Comparison of ENCODE assay signal across 11 mouse cellular contexts in the genomic region with DNA sequence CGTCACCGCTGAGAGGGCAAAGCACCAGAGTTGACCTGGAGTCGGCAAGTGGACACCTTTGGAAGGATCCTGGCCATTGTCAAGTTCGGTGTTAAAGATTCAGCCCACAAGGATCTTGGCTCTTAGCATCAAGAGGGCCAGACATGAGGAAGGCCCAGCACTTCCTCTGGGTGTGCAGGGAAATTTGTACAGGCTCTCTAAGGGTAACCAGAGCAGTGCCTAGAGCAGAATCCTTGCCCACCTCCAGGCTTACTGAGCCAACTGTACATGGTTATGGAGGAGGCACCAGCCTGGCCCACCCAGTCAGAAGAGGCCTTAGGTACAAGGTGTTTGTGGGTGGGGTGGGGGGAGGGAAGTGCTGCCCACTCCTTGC. TPM values are rescaled to one million over a fixed set of nuclear protein-coding genes. Genes with fewer than 3 reads are reported as not detected.
A peak's percentile ranks its signal among the peaks of the same experiment; 100 is the strongest.
DNase-seq lines count a peak whose midpoint lies in the region; ATAC-seq and TF ChIP-seq lines count a peak whose summit lies in the region.
"Had no signal": no experiment of that assay in that cellular context is flagged by ENCODE, and none has a peak within 500 bp of the region (broad histone marks: within the 10 kb centered on the region; RNA-seq: fewer than 3 reads in every experiment).

No protein-coding gene starts in this region.

- H3K27me3 ChIP-seq in embryonic facial prominence, embryonic 15.5 days, result peaks cover 67% of the 10 kb centered on the region
- H3K27me3 ChIP-seq in hindbrain, embryonic 16.5 days (replicated peaks; ENCODE audit: control insufficient read depth, insufficient read depth, low read length), result no peaks in the 10 kb centered on the region; the same call in 1 of the 2 replicates
- no peaks in the 10 kb centered on the region for H3K27me3 ChIP-seq in midbrain, embryonic 16.5 days (ENCODE audit: control insufficient read depth, insufficient read depth, low read depth, low read length)

- no peak for TF ChIP-seq CTCF in layer of hippocampus, adult 2 months (conservative IDR thresholded peaks at IDR 0.05)

- peak overlapping the region; percentile 97 for H3K27ac ChIP-seq in layer of hippocampus, adult 2 months
- H3K27ac ChIP-seq in embryonic facial prominence, embryonic 15.5 days (replicated peaks), result no peak overlapping the region
- H3K27ac ChIP-seq in hindbrain, embryonic 16.5 days (ENCODE audit: low read depth, low read length), result peak overlapping the region; percentile 94
- H3K27ac ChIP-seq in midbrain, embryonic 16.5 days (ENCODE audit: low read length), result peak overlapping the region; percentile 96

- H3K4me1 ChIP-seq in embryonic facial prominence, embryonic 15.5 days, result peaks cover 11% of the 10 kb centered on the region
- peaks cover 27% of the 10 kb centered on the region for H3K4me1 ChIP-seq in hindbrain, embryonic 16.5 days (ENCODE audit: control insufficient read depth, insufficient read depth, low read depth, low read length)
- peaks cover 27% of the 10 kb centered on the region for H3K4me1 ChIP-seq in midbrain, embryonic 16.5 days (ENCODE audit: control insufficient read depth, insufficient read depth, low read length)

- WGBS in embryonic facial prominence, embryonic 15.5 days, result 9% methylated on average over 4 of the region's 4 CpGs
- 10% methylated on average over 4 of the region's 4 CpGs for WGBS in hindbrain, embryonic 16.5 days
- 5% methylated on average over 4 of the region's 4 CpGs for WGBS in midbrain, embryonic 16.5 days

- H3K4me2 ChIP-seq in embryonic facial prominence, embryonic 15.5 days (replicated peaks), result peak overlapping the region; percentile 70
- peak overlapping the region; percentile 68 for H3K4me2 ChIP-seq in hindbrain, embryonic 16.5 days (ENCODE audit: low read length)
- peak overlapping the region; percentile 85 for H3K4me2 ChIP-seq in midbrain, embryonic 16.5 days (ENCODE audit: low read length)

- no peaks in the 10 kb centered on the region for H3K9me3 ChIP-seq in embryonic facial prominence, embryonic 15.5 days (replicated peaks)
- H3K9me3 ChIP-seq in hindbrain, embryonic 16.5 days (ENCODE audit: control insufficient read depth, low read length), result no peaks in the 10 kb centered on the region
- no peaks in the 10 kb centered on the region for H3K9me3 ChIP-seq in midbrain, embryonic 16.5 days (replicated peaks; ENCODE audit: control insufficient read depth, low read length, poor library complexity, severe bottlenecking)

- intact Hi-C loops in left cerebral cortex, postnatal 10 days (cut with DNase I), result no loop called here

- peak overlapping the region; percentile 76 for H3K4me3 ChIP-seq in layer of hippocampus, adult 2 months
- peak overlapping the region; percentile 43; the same call in 1 of the 2 replicates for H3K4me3 ChIP-seq in embryonic facial prominence, embryonic 15.5 days (replicated peaks)
- H3K4me3 ChIP-seq in hindbrain, embryonic 16.5 days (ENCODE audit: low read length), result peak overlapping the region; percentile 77
- peak overlapping the region; percentile 86 for H3K4me3 ChIP-seq in midbrain, embryonic 16.5 days (ENCODE audit: low read depth, low read length)

- no peak for ATAC-seq in embryonic facial prominence, embryonic 15.5 days (ENCODE audit: insufficient number of reproducible peaks, low FRiP score, low TSS enrichment, low read depth)
- ATAC-seq in hindbrain, embryonic 16.5 days, result no peak; the same call in none of the 2 replicates
- peak; percentile 15 for ATAC-seq in midbrain, embryonic 16.5 days

- no peak for DNase-seq in layer of hippocampus, adult 2 months (ENCODE audit: low spot score in 2 of 2)
- no peak for DNase-seq in layer of hippocampus, postnatal 10 days (ENCODE audit: low spot score in 2 of 2)
- DNase-seq in spleen, postnatal 14 days (ENCODE audit: low spot score in 2 of 2), result no peak
- DNase-seq in left cerebral cortex, postnatal 10 days (ENCODE audit: extremely low spot score in 1 of 2, low spot score in 2 of 2), result no peak
- DNase-seq in retina, postnatal 1 day, result no peak
- DNase-seq: gastrocnemius, postnatal 36 days; right cerebral cortex, adult 18-20 months had no signal

- no peaks in the 10 kb centered on the region for H3K36me3 ChIP-seq in embryonic facial prominence, embryonic 15.5 days
- H3K36me3 ChIP-seq in hindbrain, embryonic 16.5 days (ENCODE audit: control insufficient read depth, insufficient read depth, low read length), result no peaks in the 10 kb centered on the region
- H3K36me3 ChIP-seq in midbrain, embryonic 16.5 days (ENCODE audit: control insufficient read depth, insufficient read depth, low read length), result no peaks in the 10 kb centered on the region

- no peak overlapping the region for H3K9ac ChIP-seq in embryonic facial prominence, embryonic 15.5 days
- H3K9ac ChIP-seq in hindbrain, embryonic 16.5 days (ENCODE audit: low read depth, low read length), result peak overlapping the region; percentile 86
- peak overlapping the region; percentile 92 for H3K9ac ChIP-seq in midbrain, embryonic 16.5 days (ENCODE audit: low read depth, low read length)

RNA-seq across cellular contexts. Expression of a gene that starts 0.3 kb away (rescaled TPM):
- total RNA-seq in layer of hippocampus, adult 2 months (2021), result 100 to 1,000 TPM; 327 to 335 TPM
- 100 to 1,000 TPM; 213 to 234 TPM for total RNA-seq in layer of hippocampus, postnatal 10 days (2021)
- 0.39 and 0.42 TPM in 2 replicates for polyA plus RNA-seq in embryonic facial prominence, embryonic 15.5 days (2015; fragmentation: Nextera tagmentation; extraction: Ambion mirVana)
- 41.4 and 47.3 TPM in 2 replicates for polyA plus RNA-seq in hindbrain, embryonic 16.5 days (2015; fragmentation: Nextera tagmentation; extraction: Ambion mirVana)
- 50.2 and 50.8 TPM in 2 replicates for polyA plus RNA-seq in midbrain, embryonic 16.5 days (2015; fragmentation: Nextera tagmentation; extraction: Ambion mirVana)
- total RNA-seq in left cerebral cortex, postnatal 10 days (2021), result 100 to 1,000 TPM; 178 to 181 TPM
- total RNA-seq: gastrocnemius, postnatal 36 days had no signal

RNA-seq across cellular contexts. Expression of a gene that starts 21.4 kb away (rescaled TPM):
- 1,000 to 10,000 TPM; 1,145 to 1,175 TPM for total RNA-seq in layer of hippocampus, adult 2 months (2021)
- 100 to 1,000 TPM; 674 to 713 TPM for total RNA-seq in layer of hippocampus, postnatal 10 days (2021)
- 0.21 and 0.25 TPM in 2 replicates for polyA plus RNA-seq in embryonic facial prominence, embryonic 15.5 days (2015; fragmentation: Nextera tagmentation; extraction: Ambion mirVana)
- 5.4 and 9.7 TPM in 2 replicates for polyA plus RNA-seq in hindbrain, embryonic 16.5 days (2015; fragmentation: Nextera tagmentation; extraction: Ambion mirVana)
- 10.0 and 11.0 TPM in 2 replicates for polyA plus RNA-seq in midbrain, embryonic 16.5 days (2015; fragmentation: Nextera tagmentation; extraction: Ambion mirVana)
- total RNA-seq in left cerebral cortex, postnatal 10 days (2021), result 100 to 1,000 TPM; 898 to 906 TPM
- total RNA-seq: MEL had no signal

RNA-seq across cellular contexts. Expression of a gene that starts 51.6 kb away (rescaled TPM):
- 10 to 100 TPM; 85.4 to 90.2 TPM for total RNA-seq in layer of hippocampus, adult 2 months (2021)
- total RNA-seq in layer of hippocampus, postnatal 10 days (2021), result 100 to 1,000 TPM; 135 to 146 TPM
- 268 and 282 TPM in 2 replicates for polyA plus RNA-seq in embryonic facial prominence, embryonic 15.5 days (2015; fragmentation: Nextera tagmentation; extraction: Ambion mirVana)
- 380 and 389 TPM in 2 replicates for polyA plus RNA-seq in hindbrain, embryonic 16.5 days (2015; fragmentation: Nextera tagmentation; extraction: Ambion mirVana)
- polyA plus RNA-seq in midbrain, embryonic 16.5 days (2015; fragmentation: Nextera tagmentation; extraction: Ambion mirVana), result 407 and 408 TPM in 2 replicates
- 100 to 1,000 TPM; 111 to 117 TPM for total RNA-seq in left cerebral cortex, postnatal 10 days (2021)
